Mouse (Mus musculus) G1E (cell line): ENCODE data around the gene Hp1bp3.

Experiments
- CTCF ChIP-seq: IDR thresholded peaks from 2 replicates; pipeline ENCODE4 v1.5.1; 2012; ENCODE audit warnings: low read depth, low read length, inconsistent platforms, mixed read lengths
- GATA1 ChIP-seq: IDR thresholded peaks from 2 replicates; pipeline ENCODE4 v1.6.1; 2012; ENCODE audit warnings: borderline replicate concordance, low read length, inconsistent platforms, mixed read lengths
- POLR2AphosphoS5 ChIP-seq: IDR thresholded peaks from 2 replicates; pipeline ENCODE4 v1.6.1; 2012; ENCODE audit warnings: low read depth, low read length, inconsistent platforms; ENCODE audit not compliant: insufficient replicate concordance
- TAL1 ChIP-seq: conservative IDR thresholded peaks from 2 replicates; pipeline ENCODE4 v1.6.1; 2012; ENCODE audit warnings: low read depth, low read length, inconsistent platforms, mixed read lengths

DNA sequence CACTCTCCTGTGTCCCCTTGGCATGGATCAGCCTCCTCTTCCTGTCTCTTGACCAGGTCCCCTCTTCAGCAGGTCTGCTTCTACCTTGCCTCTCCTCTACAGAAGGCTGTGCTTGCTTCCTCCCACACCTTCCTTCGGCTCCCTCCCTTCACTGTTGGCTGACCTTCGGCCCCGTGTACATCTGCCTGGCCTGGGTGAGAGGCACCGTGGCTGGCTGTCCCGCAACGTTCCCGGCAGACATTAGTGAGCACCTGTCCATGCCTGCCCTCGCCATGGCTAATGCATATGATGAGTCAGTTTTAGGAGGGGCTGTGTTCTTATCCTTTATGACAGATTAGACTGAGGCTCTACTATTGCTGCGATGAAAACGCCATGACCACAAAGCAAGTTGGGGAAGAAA is 51.8 kb downstream of the Hp1bp3 start:
- TF ChIP-seq CTCF (no peak), TAL1 (no peak), POLR2AphosphoS5 (no peak), GATA1 (no peak)
